Mouse (Mus musculus) heart, adult 2 months (tissue): ENCODE results near the gene Cd4.

Experiments
- CTCF ChIP-seq: fragments of 200-600 bp; IDR thresholded peaks from 2 replicates; pipeline ENCODE4 v1.8.1; 2022; ENCODE audit warnings: antibody characterized with exemption, mild to moderate bottlenecking, moderate library complexity
- EP300 ChIP-seq: fragments of 200-500 bp; IDR thresholded peaks from 2 replicates; pipeline ENCODE4 v1.6.1; 2011; ENCODE audit warnings: low read depth, low read length, control low read depth; ENCODE audit not compliant: insufficient read depth

DNA sequence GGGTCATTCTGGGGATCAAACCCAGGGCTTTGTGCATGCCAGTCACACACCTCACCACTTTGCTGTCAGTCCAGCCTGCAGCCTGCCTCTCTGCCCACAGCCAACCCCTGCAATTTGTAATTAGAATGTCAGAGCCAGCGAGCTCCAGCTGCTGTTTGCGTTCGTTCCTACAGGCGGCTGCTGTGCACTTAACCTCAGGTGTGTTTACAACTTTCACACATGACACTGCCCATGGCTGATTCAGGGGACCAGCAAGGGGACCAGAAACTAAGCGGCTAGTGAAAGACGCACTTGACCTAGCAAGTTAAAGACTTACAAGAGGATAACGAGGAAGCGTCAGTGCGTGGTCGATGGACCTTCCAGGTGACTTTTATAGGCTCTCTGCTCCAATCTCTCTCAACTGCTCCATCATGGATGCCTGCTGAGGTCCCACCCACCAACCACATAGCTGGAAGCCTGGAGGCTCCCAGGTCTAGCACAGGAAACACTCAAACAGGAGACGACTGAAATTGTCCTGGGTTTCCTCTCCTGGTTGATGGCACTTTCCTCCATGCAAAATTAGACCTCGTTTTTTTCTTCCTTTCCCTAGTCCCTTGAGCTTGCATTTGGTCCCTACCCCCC, 37.3 kb upstream of the Cd4 start:
- TF ChIP-seq CTCF = 0 out of 2 replicates have a peak, but pooled peaks have one; percentile 9
- no peak for TF ChIP-seq EP300
